Mouse (Mus musculus) myocyte (in vitro differentiated cells): ENCODE measurements at regions not wholly inside any gene's neighbourhood (a gene's known extent, or its start where the extent isn't known, plus 50 kb on each side); places are given as distances from the start of the nearest gene placed in this dataset.

Experiments
- H3K27me3 ChIP-seq: one replicate; pipeline ENCODE4 v1.6.1; 2011; ENCODE audit not compliant: control insufficient read depth, insufficient read depth, insufficient read length
- H3K36me3 ChIP-seq: one replicate; pipeline ENCODE4 v1.6.1; 2011; ENCODE audit not compliant: control insufficient read depth, insufficient read depth
- H3K4me2 ChIP-seq: one replicate; pipeline ENCODE4 v1.6.1; 2011; ENCODE audit warnings: low read depth, control low read depth
- H3K4me3 ChIP-seq: one replicate; pipeline ENCODE4 v1.5.1; 2011; ENCODE audit warnings: mild to moderate bottlenecking, control low read depth, moderate library complexity
- H3K79me2 ChIP-seq: one replicate; pipeline ENCODE4 v1.6.1; 2011; ENCODE audit not compliant: control insufficient read depth, insufficient read depth
- H3ac ChIP-seq: one replicate; pipeline ENCODE4 v1.6.1; 2011; ENCODE audit not compliant: control insufficient read depth, insufficient read length
- CEBPB ChIP-seq: IDR thresholded peaks from 2 replicates; pipeline ENCODE4 v1.6.1; 2011; ENCODE audit warnings: mild to moderate bottlenecking, moderate library complexity; ENCODE audit not compliant: poor library complexity, insufficient read depth, severe bottlenecking
- E2F4 ChIP-seq: IDR thresholded peaks from one replicate; pipeline ENCODE4 v1.6.1; 2011; ENCODE audit warnings: mild to moderate bottlenecking, control low read depth, moderate library complexity; ENCODE audit not compliant: insufficient read depth
- MAX ChIP-seq: IDR thresholded peaks from one replicate; pipeline ENCODE4 v1.6.1; 2011; ENCODE audit warnings: low read depth, mild to moderate bottlenecking, control low read depth
- MYOD1 ChIP-seq, 3 experiments: IDR thresholded peaks; one replicate each; pipeline ENCODE4 v1.6.1; 2011; ENCODE audit warnings: control low read depth in 2 of 3, low read depth in 2 of 3, mild to moderate bottlenecking in 2 of 3, moderate library complexity in 1 of 3; ENCODE audit not compliant: insufficient read length in 2 of 3, control insufficient read depth in 1 of 3
- MYOG ChIP-seq, 3 experiments: IDR thresholded peaks; one replicate each; pipeline ENCODE4 v1.6.1; 2011; ENCODE audit warnings: control low read depth in 2 of 3, low read depth in 2 of 3, mild to moderate bottlenecking in 2 of 3; ENCODE audit not compliant: insufficient read length in 2 of 3, control insufficient read depth in 1 of 3, insufficient read depth in 1 of 3
- POLR2A ChIP-seq: IDR thresholded peaks from one replicate; pipeline ENCODE4 v1.6.1; 2011; ENCODE audit warnings: low read depth, mild to moderate bottlenecking, control low read depth, moderate library complexity; ENCODE audit not compliant: insufficient read length
- POLR2AphosphoS2 ChIP-seq: IDR thresholded peaks from one replicate; pipeline ENCODE4 v1.6.1; 2011; ENCODE audit warnings: low read depth, control low read depth; ENCODE audit not compliant: insufficient read length
- REST ChIP-seq: IDR thresholded peaks from one replicate; pipeline ENCODE4 v1.6.1; 2011; ENCODE audit warnings: mild to moderate bottlenecking, control low read depth, moderate library complexity; ENCODE audit not compliant: insufficient read depth, insufficient read length
- SRF ChIP-seq: IDR thresholded peaks from one replicate; pipeline ENCODE4 v1.6.1; 2011; ENCODE audit warnings: low read depth; ENCODE audit not compliant: control insufficient read depth, insufficient read length
- TCF12 ChIP-seq: IDR thresholded peaks from one replicate; pipeline ENCODE4 v1.6.1; 2011; ENCODE audit warnings: mild to moderate bottlenecking, control low read depth; ENCODE audit not compliant: poor library complexity, insufficient read depth, severe bottlenecking
- TCF3 ChIP-seq: IDR thresholded peaks from one replicate; pipeline ENCODE4 v1.6.1; 2011; ENCODE audit warnings: low read depth, control low read depth; ENCODE audit not compliant: insufficient read length
- USF1 ChIP-seq: IDR thresholded peaks from one replicate; pipeline ENCODE4 v1.6.1; 2011; ENCODE audit warnings: low read depth, mild to moderate bottlenecking, control low read depth, moderate library complexity

GRCm38 (mm10) chr1:155472112-155472955, 55.1 kb upstream of the Xpr1 start:
- H3K27me3 ChIP-seq, result no peaks in the 10 kb centered on the region
- no peak overlapping the region for H3K4me3 ChIP-seq
- no peak overlapping the region for H3K4me2 ChIP-seq
- H3K36me3 ChIP-seq, result no peaks in the 10 kb centered on the region
- H3K79me2 ChIP-seq, result no peaks in the 10 kb centered on the region
- TF ChIP-seq MYOG (IDR thresholded peaks at IDR 0.05; ENCODE audit: control insufficient read depth in 1 of 3, insufficient read depth in 1 of 3, insufficient read length in 2 of 3, low read depth in 2 of 3) (no peak), MAX (no peak), MYOD1 (IDR thresholded peaks at IDR 0.05; ENCODE audit: control insufficient read depth in 1 of 3, insufficient read length in 2 of 3, low read depth in 2 of 3) (no peak), USF1 (no peak), POLR2AphosphoS2 (no peak), E2F4 (no peak), POLR2A (no peak), TCF12 (no peak), CEBPB (no peak), TCF3 (no peak), REST (no peak), SRF (no peak)
- no peak overlapping the region for H3ac ChIP-seq

DNA sequence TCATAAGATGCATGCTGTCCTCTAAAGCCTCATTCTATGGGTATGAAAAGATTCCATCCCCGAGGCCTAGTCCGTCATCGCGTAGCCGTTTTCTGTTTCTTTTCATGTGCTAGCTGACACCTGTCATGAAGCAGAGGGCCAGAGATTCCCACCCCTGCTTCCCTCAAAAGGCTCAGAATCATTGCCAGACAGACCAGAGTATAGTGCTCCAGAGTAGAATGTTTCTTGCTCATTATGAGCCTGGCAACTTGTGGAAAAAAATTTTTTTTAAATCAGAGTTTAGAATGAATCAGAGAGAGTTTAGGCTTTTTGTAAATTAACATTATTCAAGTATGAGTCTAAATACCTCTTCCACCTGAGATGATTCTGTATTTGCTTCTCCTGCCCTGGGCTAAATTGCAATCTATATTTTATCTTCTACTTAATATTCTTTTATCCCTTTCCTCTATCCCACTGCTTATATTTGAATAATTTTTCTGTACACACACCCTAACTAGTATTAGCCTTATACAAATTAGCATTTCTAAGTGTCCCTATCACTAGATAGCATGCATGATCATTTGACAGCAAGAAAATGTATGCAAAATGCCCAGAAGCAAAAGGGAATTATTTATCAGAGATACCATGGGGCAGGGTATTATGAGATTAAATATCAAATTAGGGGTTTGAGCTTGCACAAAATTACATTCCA, 55.9 kb upstream of the Xpr1 start:
- TF ChIP-seq MYOG (IDR thresholded peaks at IDR 0.05; ENCODE audit: control insufficient read depth in 1 of 3, insufficient read depth in 1 of 3, insufficient read length in 2 of 3, low read depth in 2 of 3), result no peak
- TF ChIP-seq MAX, result no peak
- TF ChIP-seq USF1, result no peak
- TF ChIP-seq POLR2AphosphoS2, result no peak
- no peak for TF ChIP-seq CEBPB
- no peak for TF ChIP-seq TCF12
- TF ChIP-seq TCF3, result no peak
- TF ChIP-seq REST, result no peak
- TF ChIP-seq POLR2A, result no peak
- TF ChIP-seq SRF, result no peak
- no peak for TF ChIP-seq MYOD1 (IDR thresholded peaks at IDR 0.05; ENCODE audit: control insufficient read depth in 1 of 3, insufficient read length in 2 of 3, low read depth in 2 of 3)
- no peak for TF ChIP-seq E2F4
- H3ac ChIP-seq, result no peak overlapping the region

DNA sequence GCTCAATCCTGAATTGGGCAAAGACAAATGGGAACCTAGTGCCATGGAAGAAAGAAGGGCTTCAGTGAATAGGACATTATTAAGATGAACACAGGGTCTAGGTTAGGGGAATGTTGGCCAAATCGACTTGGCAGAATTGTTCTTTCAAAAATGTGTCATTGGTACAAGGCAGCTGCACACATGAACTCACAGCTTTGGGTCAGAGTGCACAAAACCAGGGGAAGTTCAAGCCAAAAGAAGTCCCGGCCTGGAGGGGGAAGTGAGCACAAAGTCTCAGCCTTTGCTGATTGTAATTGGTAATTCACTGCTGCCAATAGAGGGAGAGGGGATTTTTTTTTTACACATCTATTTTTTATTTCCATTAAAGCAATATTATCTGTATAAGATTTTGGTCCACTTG, 57.8 kb upstream of the Xpr1 start:
- Histone ChIP-seq H3K4me3 (no peak overlapping the region), H3K79me2 (no peaks in the 10 kb centered on the region), H3ac (no peak overlapping the region), H3K27me3 (no peaks in the 10 kb centered on the region), H3K36me3 (no peaks in the 10 kb centered on the region), H3K4me2 (no peak overlapping the region)
- TF ChIP-seq TCF12, result no peak

More for the DNA sequence above, 55.9 kb upstream of the Xpr1 start:
- no peaks in the 10 kb centered on the region for H3K27me3 ChIP-seq
- H3K79me2 ChIP-seq, result no peaks in the 10 kb centered on the region
- no peak overlapping the region for H3K4me2 ChIP-seq
- no peak overlapping the region for H3K4me3 ChIP-seq
- H3K36me3 ChIP-seq, result no peaks in the 10 kb centered on the region

DNA sequence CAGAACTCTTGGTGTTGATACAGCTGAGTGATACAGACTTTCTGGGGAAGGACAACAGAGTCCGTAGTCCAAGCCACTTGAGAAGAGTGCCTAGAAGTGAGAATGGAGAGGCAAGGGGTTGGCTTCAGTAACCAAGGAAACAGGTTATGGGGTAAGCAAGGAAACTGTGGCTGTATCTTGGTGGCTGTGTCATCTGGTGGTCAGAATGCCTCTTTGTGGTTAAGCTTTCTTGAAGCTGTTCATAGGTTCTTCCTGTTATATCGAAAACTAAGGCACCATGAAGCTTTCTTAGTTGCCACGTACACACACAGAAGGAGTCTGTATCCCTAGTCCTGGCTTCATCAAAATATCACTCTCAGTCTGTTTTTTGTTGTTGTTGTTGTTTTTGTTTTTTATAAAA, 59.0 kb upstream of the Xpr1 start:
- TF ChIP-seq TCF12 (no peak), MYOG (IDR thresholded peaks at IDR 0.05; ENCODE audit: control insufficient read depth in 1 of 3, insufficient read depth in 1 of 3, insufficient read length in 2 of 3, low read depth in 2 of 3) (no peak), E2F4 (no peak), SRF (no peak), POLR2A (no peak), MYOD1 (IDR thresholded peaks at IDR 0.05; ENCODE audit: control insufficient read depth in 1 of 3, insufficient read length in 2 of 3, low read depth in 2 of 3) (no peak), USF1 (no peak), MAX (no peak), POLR2AphosphoS2 (no peak)
- Histone ChIP-seq H3K27me3 (no peaks in the 10 kb centered on the region), H3K36me3 (no peaks in the 10 kb centered on the region), H3K4me2 (no peak overlapping the region), H3ac (no peak overlapping the region), H3K79me2 (no peaks in the 10 kb centered on the region), H3K4me3 (no peak overlapping the region)

- Histone ChIP-seq H3K36me3 (no peaks in the 10 kb centered on the region), H3K79me2 (no peaks in the 10 kb centered on the region), H3K4me3 (no peak overlapping the region), H3K27me3 (no peaks in the 10 kb centered on the region), H3K4me2 (no peak overlapping the region), H3ac (no peak overlapping the region)
- no peak for TF ChIP-seq USF1
- TF ChIP-seq CEBPB, result no peak
- no peak for TF ChIP-seq REST
- TF ChIP-seq SRF, result no peak
- no peak for TF ChIP-seq MAX
- TF ChIP-seq MYOD1 (IDR thresholded peaks at IDR 0.05; ENCODE audit: control insufficient read depth in 1 of 3, insufficient read length in 2 of 3, low read depth in 2 of 3), result no peak
These were observed 64.9 kb upstream of the Xpr1 start for GRCm38 (mm10) chr1:155482148-155482547.
